In genomic region chr12:113107431-113108124, GRCm38 (mm10) we compare ENCODE assay signal across 16 mouse cellular contexts. TPM values are rescaled to one million over a fixed set of nuclear protein-coding genes. Genes with fewer than 3 reads are reported as not detected.
DNase-seq lines count a peak whose midpoint lies in the region; ATAC-seq and TF ChIP-seq lines count a peak whose summit lies in the region.
"Had no signal": no experiment of that assay in that cellular context is flagged by ENCODE, and none has a peak within 500 bp of the region (broad histone marks: within the 10 kb centered on the region; RNA-seq: fewer than 3 reads in every experiment).

No protein-coding gene starts in this region.

- DNase-seq in gastrocnemius, adult 2 months = no peak
- DNase-seq in gastrocnemius, postnatal 4 days (ENCODE audit: low spot score in 2 of 2) = no peak
- peak; percentile 83 for DNase-seq in G1E (ENCODE audit: low spot score)
- DNase-seq in urinary bladder, postnatal 36 days (ENCODE audit: low spot score in 2 of 2) = no peak
- DNase-seq in B cell, adult 2 months = no peak
- DNase-seq: cerebellum, adult 18-20 months; gastrocnemius, postnatal 25 days; heart, postnatal 4 days; kidney, adult 18-20 months; left cerebral cortex, postnatal 4 days; lung, postnatal 36 days had no signal

- peaks cover 16% of the 10 kb centered on the region for H3K9me3 ChIP-seq in G1E (replicated peaks)
- no peaks in the 10 kb centered on the region for H3K9me3 ChIP-seq in liver, embryonic 15.5 days (replicated peaks)
- 0 out of 2 replicates have a peak, but pooled peaks cover 3% of the 10 kb centered on the region for H3K9me3 ChIP-seq in forebrain, embryonic 13.5 days (replicated peaks)

- TF ChIP-seq CTCF in gastrocnemius, adult 2 months (IDR thresholded peaks at IDR 0.05) = no peak
- TF ChIP-seq CTCF in G1E (IDR thresholded peaks at IDR 0.05; ENCODE audit: low read depth, low read length) = no peak

- peak overlapping the region; percentile 57 for H3K4me2 ChIP-seq in liver, embryonic 15.5 days
- no peak overlapping the region for H3K4me2 ChIP-seq in forebrain, embryonic 13.5 days

- intact Hi-C loops in gastrocnemius, adult 2 months (cut with DNase I) = loop anchor here (10.0 kb wide), 1 partner anchor 233 kb away; no protein-coding TSS in a partner anchor

- H3K27ac ChIP-seq in gastrocnemius, adult 2 months = peak overlapping the region; percentile 35; the same call in 1 of the 2 replicates
- peak overlapping the region; percentile 92 for H3K27ac ChIP-seq in liver, embryonic 15.5 days (replicated peaks)
- no peak overlapping the region for H3K27ac ChIP-seq in forebrain, embryonic 13.5 days

- peaks cover 90% of the 10 kb centered on the region for H3K36me3 ChIP-seq in G1E (replicated peaks)
- H3K36me3 ChIP-seq in liver, embryonic 15.5 days (replicated peaks) = no peaks in the 10 kb centered on the region; the same call in 1 of the 2 replicates
- peaks cover 35% of the 10 kb centered on the region for H3K36me3 ChIP-seq in forebrain, embryonic 13.5 days (ENCODE audit: poor library complexity, severe bottlenecking)

- 16% methylated on average over 4 of the region's 4 CpGs for WGBS in liver, embryonic 15.5 days (ENCODE audit: insufficient replicate concordance)
- WGBS in forebrain, embryonic 13.5 days = 83% methylated on average over 4 of the region's 4 CpGs

- H3K4me1 ChIP-seq in G1E (ENCODE audit: insufficient read depth, low read depth, low read length) = peaks cover 91% of the 10 kb centered on the region
- peaks cover 84% of the 10 kb centered on the region for H3K4me1 ChIP-seq in liver, embryonic 15.5 days (replicated peaks)
- H3K4me1 ChIP-seq in forebrain, embryonic 13.5 days = peaks cover 12% of the 10 kb centered on the region; the same call in 1 of the 2 replicates

- ATAC-seq in G1E (ENCODE audit: extremely low read depth, insufficient number of reproducible peaks, low FRiP score, poor library complexity, severe bottlenecking) = peak; percentile 87
- ATAC-seq in erythroblast, adult 5-6 weeks (replicated peaks; ENCODE audit: low FRiP score, poor library complexity, severe bottlenecking) = peak; percentile 81
- peak; percentile 94 for ATAC-seq in liver, embryonic 15.5 days (ENCODE audit: insufficient read depth)
- no peak for ATAC-seq in forebrain, embryonic 13.5 days
- ATAC-seq: forebrain, embryonic 14.5 days had no signal

- H3K27me3 ChIP-seq in G1E (ENCODE audit: insufficient read depth, low read length) = no peaks in the 10 kb centered on the region
- no peaks in the 10 kb centered on the region for H3K27me3 ChIP-seq in liver, embryonic 15.5 days
- H3K27me3 ChIP-seq in forebrain, embryonic 13.5 days = no peaks in the 10 kb centered on the region

- peak overlapping the region; percentile 49 for H3K9ac ChIP-seq in liver, embryonic 15.5 days
- no peak overlapping the region for H3K9ac ChIP-seq in forebrain, embryonic 13.5 days

- no peak overlapping the region for H3K4me3 ChIP-seq in gastrocnemius, adult 2 months
- no peak overlapping the region; the same call in 1 of the 2 replicates for H3K4me3 ChIP-seq in G1E (ENCODE audit: low read depth, low read length)
- H3K4me3 ChIP-seq in liver, embryonic 15.5 days (replicated peaks) = no peak overlapping the region
- H3K4me3 ChIP-seq in forebrain, embryonic 13.5 days = no peak overlapping the region
- H3K4me3 ChIP-seq: layer of hippocampus, adult 2 months had no signal

RNA-seq across cellular contexts. Expression of gene Mta1, which starts 9.5 kb away (rescaled TPM):
- total RNA-seq in gastrocnemius, adult 2 months (2021) = 10 to 100 TPM; 36.2 to 41.5 TPM
- 10 to 100 TPM; 68.8 to 71.8 TPM for total RNA-seq in gastrocnemius, postnatal 4 days (2021)
- total RNA-seq in G1E (2014; fragmentation: Nextera tagmentation) (269 and 277 TPM in 2 replicates), G1E (2017) (38.3 and 48.5 TPM in 2 replicates)
- 489 and 507 TPM in 2 replicates for polyA plus RNA-seq in G1E (2012)
- 14.8 and 15.0 TPM in 2 replicates for total RNA-seq in erythroblast, adult 5-6 weeks (2015; ENCODE audit: low replicate concordance)
- 8.5 and 13.6 TPM in 2 replicates for total RNA-seq in erythroblast, adult 5-6 weeks (2017; ENCODE audit: low replicate concordance)
- 3.8 and 4.4 TPM in 2 replicates for polyA plus RNA-seq in liver, embryonic 15.5 days (2015; fragmentation: Nextera tagmentation; extraction: Ambion mirVana)
- 19.5 and 20.2 TPM in 2 replicates for polyA plus RNA-seq in forebrain, embryonic 13.5 days (2015; fragmentation: Nextera tagmentation; extraction: Ambion mirVana)

RNA-seq across cellular contexts. Expression of gene Crip2, which starts 32.5 kb away (rescaled TPM):
- 10 to 100 TPM; 32.4 to 41.1 TPM for total RNA-seq in gastrocnemius, adult 2 months (2021)
- 100 to 1,000 TPM; 141 to 153 TPM for total RNA-seq in gastrocnemius, postnatal 4 days (2021)
- total RNA-seq in G1E (2014; fragmentation: Nextera tagmentation) (3.9 TPM in 1 of 2 replicates, not detected in the other), G1E (2017) (1.3 and 1.8 TPM in 2 replicates)
- polyA plus RNA-seq in G1E (2012) = 9.5 and 9.6 TPM in 2 replicates
- total RNA-seq in erythroblast, adult 5-6 weeks (2015; ENCODE audit: low replicate concordance) = 6.9 and 9.0 TPM in 2 replicates
- total RNA-seq in erythroblast, adult 5-6 weeks (2017; ENCODE audit: low replicate concordance) = 3.6 and 3.9 TPM in 2 replicates
- 45.1 and 51.5 TPM in 2 replicates for polyA plus RNA-seq in liver, embryonic 15.5 days (2015; fragmentation: Nextera tagmentation; extraction: Ambion mirVana)
- polyA plus RNA-seq in forebrain, embryonic 13.5 days (2015; fragmentation: Nextera tagmentation; extraction: Ambion mirVana) = 314 and 328 TPM in 2 replicates

RNA-seq across cellular contexts. Expression of gene Tex22, which starts 33.3 kb away (rescaled TPM):
- total RNA-seq in gastrocnemius, adult 2 months (2021) = not detected
- 1 to 10 TPM in 1 of 2 experiments, under 1 TPM in 1; 0.65 to 1.0 TPM for total RNA-seq in gastrocnemius, postnatal 4 days (2021)
- total RNA-seq in G1E (2014; fragmentation: Nextera tagmentation) = not detected in 2 replicates
- 0.17 and 0.38 TPM in 2 replicates for total RNA-seq in G1E (2017)
- not detected in 2 replicates for polyA plus RNA-seq in G1E (2012)
- not detected in 2 replicates for total RNA-seq in erythroblast, adult 5-6 weeks (2015; ENCODE audit: low replicate concordance)
- total RNA-seq in erythroblast, adult 5-6 weeks (2017; ENCODE audit: low replicate concordance) = 0.42 TPM in 1 of 2 replicates, not detected in the other
- not detected in 2 replicates for polyA plus RNA-seq in liver, embryonic 15.5 days (2015; fragmentation: Nextera tagmentation; extraction: Ambion mirVana)
- not detected in 2 replicates for polyA plus RNA-seq in forebrain, embryonic 13.5 days (2015; fragmentation: Nextera tagmentation; extraction: Ambion mirVana)
- total RNA-seq: gastrocnemius, postnatal 25 days had no signal
- polyA plus RNA-seq: forebrain, embryonic 14.5 days had no signal

RNA-seq across cellular contexts. Expression of gene Crip1, which starts 38.5 kb away (rescaled TPM):
- 100 to 1,000 TPM in 1 of 2 experiments, 10 to 100 TPM in 1; 71.2 to 113 TPM for total RNA-seq in gastrocnemius, adult 2 months (2021)
- 100 to 1,000 TPM; 331 to 336 TPM for total RNA-seq in gastrocnemius, postnatal 4 days (2021)
- total RNA-seq in G1E (2014; fragmentation: Nextera tagmentation) (31.5 and 42.4 TPM in 2 replicates), G1E (2017) (897 and 989 TPM in 2 replicates)
- 143 and 174 TPM in 2 replicates for polyA plus RNA-seq in G1E (2012)
- total RNA-seq in erythroblast, adult 5-6 weeks (2015; ENCODE audit: low replicate concordance) = 111 and 139 TPM in 2 replicates
- total RNA-seq in erythroblast, adult 5-6 weeks (2017; ENCODE audit: low replicate concordance) = 75.3 and 179 TPM in 2 replicates
- 89.4 and 102 TPM in 2 replicates for polyA plus RNA-seq in liver, embryonic 15.5 days (2015; fragmentation: Nextera tagmentation; extraction: Ambion mirVana)
- 35.9 and 40.0 TPM in 2 replicates for polyA plus RNA-seq in forebrain, embryonic 13.5 days (2015; fragmentation: Nextera tagmentation; extraction: Ambion mirVana)

RNA-seq across cellular contexts. Expression of gene Tedc1, which starts 48.6 kb away (rescaled TPM):
- total RNA-seq in gastrocnemius, adult 2 months (2021) = not detected
- 1 to 10 TPM; 6.4 TPM for total RNA-seq in gastrocnemius, postnatal 4 days (2021)
- total RNA-seq in G1E (2014; fragmentation: Nextera tagmentation) (8.4 and 13.7 TPM in 2 replicates), G1E (2017) (9.3 and 13.0 TPM in 2 replicates)
- polyA plus RNA-seq in G1E (2012) = 31.4 and 35.1 TPM in 2 replicates
- 1.0 and 1.9 TPM in 2 replicates for total RNA-seq in erythroblast, adult 5-6 weeks (2015; ENCODE audit: low replicate concordance)
- 7.5 and 8.2 TPM in 2 replicates for total RNA-seq in erythroblast, adult 5-6 weeks (2017; ENCODE audit: low replicate concordance)
- polyA plus RNA-seq in liver, embryonic 15.5 days (2015; fragmentation: Nextera tagmentation; extraction: Ambion mirVana) = 11.3 and 11.5 TPM in 2 replicates
- 32.2 and 41.2 TPM in 2 replicates for polyA plus RNA-seq in forebrain, embryonic 13.5 days (2015; fragmentation: Nextera tagmentation; extraction: Ambion mirVana)
